Mouse (Mus musculus): ENCODE measurements at regions not wholly inside any gene's neighbourhood (a gene's known extent, or its start where the extent isn't known, plus 50 kb on each side); places are given as distances from the start of the nearest gene placed in this dataset.

DNA sequence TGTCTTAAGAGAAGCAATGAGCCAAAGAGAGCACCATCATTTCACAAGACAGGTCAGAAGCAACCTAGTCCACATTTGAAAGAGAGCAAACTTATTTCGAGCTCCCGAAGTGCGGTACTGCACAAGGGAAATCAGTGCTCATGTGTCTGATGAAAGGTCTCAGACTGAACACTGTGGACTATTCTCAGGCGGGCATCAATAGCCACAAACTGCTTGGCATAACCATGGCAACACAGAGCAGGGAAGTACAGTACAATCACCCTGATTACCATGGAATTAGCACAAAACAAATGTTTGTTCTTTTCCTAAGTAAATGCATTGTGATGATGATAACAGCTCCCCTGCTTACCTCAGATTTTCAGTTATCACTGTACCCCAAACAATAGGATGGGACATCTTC lies 312.2 kb upstream of the Arrdc4 start:
- no peak for TF ChIP-seq E2F4 (IDR thresholded peaks at IDR 0.05; ENCODE audit: borderline replicate concordance, low read depth, low read length)
- TF ChIP-seq CTCF (IDR thresholded peaks at IDR 0.05 in 2 of 3, conservative IDR thresholded peaks at IDR 0.05 in 1 of 3; ENCODE audit: control insufficient read depth in 1 of 3, insufficient read depth in 1 of 3, low read depth in 2 of 3, low read length in 3 of 3, poor library complexity in 1 of 3, severe bottlenecking in 1 of 3), result no peak
- TF ChIP-seq KAT2A (conservative IDR thresholded peaks at IDR 0.05; ENCODE audit: low read depth, low read length), result no peak
- TF ChIP-seq POLR2A (IDR thresholded peaks at IDR 0.05; ENCODE audit: control insufficient read depth in 1 of 2, insufficient read depth in 1 of 2, low read depth in 1 of 2, low read length in 2 of 2, poor library complexity in 1 of 2), result no peak
- no peak for TF ChIP-seq USF1 (IDR thresholded peaks at IDR 0.05; ENCODE audit: low read depth, low read length)
- no peak for TF ChIP-seq MEF2A (IDR thresholded peaks at IDR 0.05; ENCODE audit: extremely low read depth, insufficient replicate concordance, low read depth, low read length, poor library complexity, severe bottlenecking)
- TF ChIP-seq SMC3 (IDR thresholded peaks at IDR 0.05; ENCODE audit: low read depth, low read length), result no peak
- TF ChIP-seq MYC (IDR thresholded peaks at IDR 0.05; ENCODE audit: low read depth, low read length), result no peak

All from MEL (cell line).